Mouse (Mus musculus): ENCODE results near the gene Vcpkmt.
"Not testable (repeated sequence)": the region's sequence is repeated elsewhere in the genome, so short reads cannot be mapped to it uniquely, and the experiment has no call there.

The Vcpkmt gene

GRCm38 (mm10) chr12:69582613-69583269 lies at the start of gene Vcpkmt:
Vcpkmt (minus strand) TSS chr12:69583028.
- peak; percentile 88 for DNase-seq (ENCODE audit: low spot score)

- DNase-seq (ENCODE audit: low spot score), result not testable (repeated sequence)
Measured at GRCm38 (mm10) chr12:69618590-69618989, 35.8 kb upstream of the Vcpkmt start.

GRCm38 (mm10) chr12:69604367-69604766 lies 21.5 kb upstream of the Vcpkmt start:
- no peak for DNase-seq (ENCODE audit: low spot score)

- DNase-seq (ENCODE audit: low spot score), result no peak
Measured at GRCm38 (mm10) chr12:69597446-69597845, 14.6 kb upstream of the Vcpkmt start.

DNA sequence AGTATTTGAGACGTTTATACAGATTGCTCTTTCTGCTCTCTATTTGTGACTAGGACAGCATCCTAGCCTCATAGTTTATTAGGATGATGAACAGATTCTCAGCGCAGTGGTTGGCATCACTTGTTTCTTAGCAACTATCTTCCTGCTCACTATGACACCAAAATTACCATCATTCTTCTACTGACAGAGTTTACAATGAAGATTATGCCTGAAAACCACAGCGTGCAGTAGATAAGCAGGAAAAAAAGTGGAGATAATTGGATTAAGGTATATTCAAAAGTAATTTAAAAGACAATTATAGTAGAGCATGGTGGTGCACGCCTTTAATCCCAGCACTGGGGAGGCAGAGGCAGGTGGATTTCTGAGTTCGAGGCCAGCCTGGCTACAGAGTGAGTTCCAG lies 10.3 kb upstream of the Vcpkmt start:
- DNase-seq (ENCODE audit: low spot score), result no peak

- no peak for DNase-seq (ENCODE audit: low spot score)
Measured at GRCm38 (mm10) chr12:69583270-69583629, 422 bp upstream of the Vcpkmt start.

GRCm38 (mm10) chr12:69582216-69582612 lies 614 bp downstream of the Vcpkmt start:
- DNase-seq (ENCODE audit: low spot score), result no peak

GRCm38 (mm10) chr12:69579623-69580022 lies 3.2 kb downstream of the Vcpkmt start:
- no peak for DNase-seq (ENCODE audit: low spot score)

- DNase-seq (ENCODE audit: low spot score), result no peak
Measured at GRCm38 (mm10) chr12:69576120-69576627, 6.7 kb downstream of the Vcpkmt start.

- DNase-seq (ENCODE audit: low spot score), result no peak
Measured at GRCm38 (mm10) chr12:69573916-69574881, 8.6 kb downstream of the Vcpkmt start.

- DNase-seq (ENCODE audit: low spot score), result no peak
Measured at GRCm38 (mm10) chr12:69573271-69573670, 9.6 kb downstream of the Vcpkmt start.

GRCm38 (mm10) chr12:69569926-69570325 lies 12.9 kb downstream of the Vcpkmt start:
- DNase-seq (ENCODE audit: low spot score), result no peak

- no peak for DNase-seq (ENCODE audit: low spot score)
Measured at GRCm38 (mm10) chr12:69568266-69568665, 14.6 kb downstream of the Vcpkmt start.

DNA sequence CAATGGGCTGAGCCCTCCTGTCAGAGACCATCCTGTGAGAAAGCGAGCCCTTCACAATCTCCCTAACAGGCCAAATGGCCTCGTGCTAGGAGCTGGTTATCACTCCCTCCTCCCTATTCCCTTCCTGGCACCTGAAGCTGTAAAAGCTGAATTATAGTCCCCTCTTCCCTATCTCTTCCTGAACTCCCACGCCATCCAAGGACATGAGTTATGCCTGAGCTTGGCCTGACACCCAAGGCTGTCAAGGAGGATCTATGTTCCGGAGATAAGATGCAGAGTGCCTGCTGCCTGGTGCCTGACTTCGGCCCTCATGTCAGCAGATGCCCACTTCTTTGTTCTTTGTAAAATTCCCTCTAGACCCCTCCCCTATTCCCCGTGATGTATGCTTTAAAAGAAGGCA lies 21.8 kb downstream of the Vcpkmt start:
- DNase-seq (ENCODE audit: low spot score), result not testable (repeated sequence)

DNA sequence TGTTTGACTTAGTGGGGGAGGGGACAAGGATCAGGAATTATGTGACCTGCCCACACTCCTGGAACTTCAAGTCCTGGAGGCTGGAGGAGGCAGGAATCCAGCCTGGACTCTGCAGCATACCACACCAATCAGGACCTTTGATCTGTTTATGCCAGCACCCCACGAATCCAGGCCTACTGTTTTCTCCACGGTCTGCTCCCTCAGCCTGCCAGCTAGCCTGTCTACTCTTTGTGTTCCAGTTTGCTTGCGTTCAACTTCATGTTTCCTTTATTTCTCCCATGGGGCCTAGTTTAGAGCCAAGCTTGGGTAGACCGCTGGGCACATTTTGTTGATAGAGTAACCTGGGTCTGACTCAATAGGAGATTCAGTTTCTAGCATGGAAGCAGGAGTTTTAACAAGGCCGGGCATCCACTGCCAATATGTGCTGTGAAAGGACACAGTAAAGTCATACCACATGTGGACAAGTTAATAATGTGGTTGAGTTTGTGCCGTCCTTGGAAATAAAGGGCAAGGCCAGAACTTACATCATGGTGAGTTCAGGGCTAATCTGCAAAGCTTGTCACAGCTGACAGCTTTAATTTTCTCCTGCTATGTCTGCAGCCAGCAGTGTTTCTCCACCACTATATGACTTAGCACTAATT lies 26.5 kb downstream of the Vcpkmt start:
- DNase-seq (ENCODE audit: low spot score), result no peak

DNA sequence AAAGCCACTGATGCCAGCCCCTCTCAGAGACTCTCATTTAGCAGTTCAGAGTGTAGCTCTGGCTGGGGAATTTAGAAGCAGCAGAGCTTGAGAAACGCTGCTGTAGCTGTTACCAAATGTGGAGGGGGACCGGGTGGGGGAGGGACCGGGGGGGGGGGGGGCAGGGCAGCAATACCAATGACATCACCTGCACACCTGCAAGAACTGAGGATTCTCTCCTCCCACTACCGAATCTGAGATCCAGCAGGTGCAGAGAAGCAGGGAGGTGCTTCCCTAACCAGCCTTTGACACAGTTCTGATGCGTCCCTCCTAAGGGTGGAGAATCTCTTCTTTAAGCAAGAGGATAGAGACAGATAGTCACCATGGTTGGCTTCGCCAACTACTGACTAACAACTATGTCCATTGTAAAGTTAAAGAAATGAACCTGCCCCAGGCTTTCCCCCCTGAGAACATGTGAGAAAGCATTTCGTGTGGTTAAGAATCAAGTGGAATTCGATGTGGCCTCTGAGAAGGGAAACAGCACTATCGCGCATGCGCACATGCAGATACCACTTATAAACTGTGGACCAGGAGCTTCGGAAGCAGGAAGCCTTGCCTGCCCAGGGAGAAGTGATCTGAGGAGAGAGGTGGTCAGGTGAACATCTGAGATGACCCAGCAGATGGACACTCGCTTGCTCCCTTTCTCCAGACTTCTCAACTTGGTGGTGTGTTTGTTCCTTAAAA lies 37.2 kb downstream of the Vcpkmt start:
- no peak for DNase-seq (ENCODE audit: low spot score)

GRCm38 (mm10) chr12:69544994-69545393 lies 37.8 kb downstream of the Vcpkmt start:
- DNase-seq (ENCODE audit: low spot score), result no peak

GRCm38 (mm10) chr12:69544562-69544961 lies 38.3 kb downstream of the Vcpkmt start:
- DNase-seq (ENCODE audit: low spot score), result no peak

DNA sequence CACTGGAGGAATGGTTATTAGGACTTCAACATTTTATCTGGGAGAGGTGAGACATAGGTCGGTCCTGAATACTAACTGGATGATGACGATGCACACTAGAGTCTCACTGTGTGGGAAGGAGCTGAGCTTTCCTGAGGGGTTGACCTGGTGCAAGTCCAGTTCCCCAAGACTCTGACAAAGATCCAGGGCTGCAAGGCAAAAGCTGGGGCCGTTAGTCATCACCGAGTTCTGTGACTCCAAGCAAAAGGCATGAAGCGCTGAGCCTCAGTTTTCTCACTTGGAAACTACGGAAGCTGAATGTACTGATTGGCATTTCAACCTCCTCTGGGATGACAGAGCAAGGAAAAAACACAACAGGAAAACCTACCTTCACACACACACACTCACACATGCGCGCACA lies 40.5 kb downstream of the Vcpkmt start:
- no peak for DNase-seq (ENCODE audit: low spot score)

DNA sequence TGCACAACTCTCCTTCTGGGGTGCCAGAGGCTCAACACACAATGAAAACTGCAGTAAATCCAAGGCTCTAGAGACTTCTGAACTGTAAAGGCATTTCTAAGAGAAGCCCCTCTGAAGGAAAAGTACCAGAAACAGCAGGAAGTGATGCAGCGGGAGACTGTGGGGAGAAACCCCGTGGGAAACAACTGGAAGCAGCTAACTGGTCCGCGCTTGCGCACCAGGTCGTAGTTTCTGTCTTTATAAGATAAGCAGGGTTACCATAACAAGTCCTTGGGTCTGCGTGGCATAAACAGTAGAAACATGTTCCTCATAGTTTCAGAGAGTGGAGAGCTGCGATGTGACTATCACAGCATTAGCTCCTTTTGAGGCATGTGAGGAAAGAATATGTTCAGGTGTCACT lies 41.2 kb downstream of the Vcpkmt start:
- DNase-seq (ENCODE audit: low spot score), result peak; percentile 17

DNA sequence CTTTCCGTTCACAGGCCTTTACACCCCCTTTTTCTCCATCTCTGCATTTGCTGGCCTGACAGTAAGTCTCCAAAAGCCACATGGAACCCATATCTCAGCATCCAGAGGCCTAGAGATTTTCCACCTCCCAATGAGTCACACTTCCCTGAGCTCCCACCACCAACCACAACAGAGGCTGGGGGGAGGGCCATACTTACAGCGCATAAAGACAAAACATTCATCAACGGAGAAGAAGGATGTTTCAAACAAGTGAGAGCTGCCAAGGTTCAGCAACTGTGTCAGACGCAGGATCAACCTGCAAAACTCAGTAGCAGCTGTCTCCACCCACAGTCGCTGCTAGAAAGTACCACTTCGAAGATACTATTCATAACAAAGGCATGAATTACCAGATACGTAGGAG lies 43.5 kb downstream of the Vcpkmt start:
- no peak for DNase-seq (ENCODE audit: low spot score)

Data from ovary, postnatal 36 days (tissue).